Mouse (Mus musculus) thymus, postnatal 36 days (tissue): ENCODE results near the gene Myo18b.
A peak's percentile ranks its signal among the peaks of the same experiment; 100 is the strongest.

Experiments
- DNase-seq, 2 experiments: peaks; one replicate each; pipeline ENCODE4 v3.0.0; 2022; ENCODE audit warnings: mixed read lengths in 2 of 2

Myo18b gene

GRCm38 (mm10) chr5:112743121-112743520 lies 153.0 kb downstream of the Myo18b start:
- no peak for DNase-seq

- DNase-seq, result no peak
Measured at GRCm38 (mm10) chr5:112740651-112741050, 155.5 kb downstream of the Myo18b start.

DNA sequence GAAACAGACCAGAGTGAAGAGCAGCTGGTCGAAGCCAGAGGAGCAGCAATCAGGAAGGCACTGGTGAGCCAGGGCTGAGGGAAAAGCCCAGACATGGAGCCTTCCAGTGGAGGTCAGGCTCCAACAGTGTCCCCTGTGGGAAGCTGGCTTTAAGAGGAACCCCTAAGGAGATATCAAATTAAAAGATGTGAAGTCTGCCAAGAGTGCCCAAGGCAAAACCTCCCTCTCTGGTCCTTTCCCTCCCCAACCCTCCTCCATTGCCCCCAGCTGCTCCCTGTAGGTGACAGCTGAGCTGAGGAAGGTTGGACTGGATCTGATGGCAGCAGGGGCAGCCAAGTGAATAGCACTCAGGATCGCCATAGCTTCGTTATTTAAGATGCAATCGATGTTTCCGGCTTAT lies 161.1 kb downstream of the Myo18b start:
- DNase-seq, result no peak

DNA sequence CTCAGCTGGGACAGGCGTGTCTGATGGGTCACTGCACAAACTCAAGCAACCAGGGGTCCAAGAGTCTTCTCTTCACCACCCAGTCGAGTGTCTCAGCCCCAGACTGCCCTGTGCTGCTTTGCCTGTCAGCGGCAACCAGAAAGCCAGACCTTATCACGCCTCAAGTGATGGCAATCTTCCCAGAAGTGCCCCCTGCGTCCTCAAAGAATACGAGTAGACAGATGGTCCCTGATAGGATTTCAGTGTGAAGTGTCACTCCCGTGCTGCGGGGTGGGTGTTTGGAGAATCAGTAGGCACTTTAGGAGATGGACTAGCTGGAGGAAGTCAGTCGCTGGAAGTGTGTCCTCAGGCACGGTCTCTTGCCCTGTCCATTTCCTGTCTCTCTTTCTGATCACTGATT lies 165.6 kb downstream of the Myo18b start:
- no peak for DNase-seq

- DNase-seq, result no peak
Measured at GRCm38 (mm10) chr5:112728432-112728831, 167.7 kb downstream of the Myo18b start.

DNA sequence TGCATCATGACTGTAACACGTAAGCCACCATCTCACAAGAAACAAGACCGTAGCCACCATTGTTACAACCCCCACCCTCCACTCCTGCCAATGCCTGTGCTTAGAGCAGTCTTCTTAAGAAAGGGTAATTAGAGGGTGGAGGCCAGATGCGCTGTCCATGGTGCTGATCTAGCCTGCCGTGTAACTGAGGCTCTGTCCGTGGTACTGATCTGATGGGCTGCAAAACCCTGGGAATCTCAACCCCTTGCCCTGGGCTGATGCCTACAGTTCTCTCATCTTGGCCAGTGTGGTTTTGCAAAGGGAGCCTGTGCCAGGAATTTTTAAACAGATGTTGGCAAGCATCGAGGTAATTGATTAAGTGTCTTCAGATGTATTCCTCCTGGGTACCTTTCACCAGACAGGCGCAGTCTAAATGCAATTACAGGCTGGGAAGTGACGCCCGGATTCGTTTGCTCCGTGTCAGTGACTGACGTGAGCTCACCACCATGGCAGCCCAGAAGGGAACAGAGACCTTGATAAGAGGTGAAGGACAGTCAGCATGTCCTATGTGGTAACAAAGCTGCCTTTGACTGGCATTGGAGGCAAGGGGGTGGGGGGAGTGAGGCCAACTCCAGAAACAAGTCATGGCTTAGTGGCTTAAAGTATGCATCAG lies 177.4 kb downstream of the Myo18b start:
- peak; percentile 16 to 29 for DNase-seq

DNA sequence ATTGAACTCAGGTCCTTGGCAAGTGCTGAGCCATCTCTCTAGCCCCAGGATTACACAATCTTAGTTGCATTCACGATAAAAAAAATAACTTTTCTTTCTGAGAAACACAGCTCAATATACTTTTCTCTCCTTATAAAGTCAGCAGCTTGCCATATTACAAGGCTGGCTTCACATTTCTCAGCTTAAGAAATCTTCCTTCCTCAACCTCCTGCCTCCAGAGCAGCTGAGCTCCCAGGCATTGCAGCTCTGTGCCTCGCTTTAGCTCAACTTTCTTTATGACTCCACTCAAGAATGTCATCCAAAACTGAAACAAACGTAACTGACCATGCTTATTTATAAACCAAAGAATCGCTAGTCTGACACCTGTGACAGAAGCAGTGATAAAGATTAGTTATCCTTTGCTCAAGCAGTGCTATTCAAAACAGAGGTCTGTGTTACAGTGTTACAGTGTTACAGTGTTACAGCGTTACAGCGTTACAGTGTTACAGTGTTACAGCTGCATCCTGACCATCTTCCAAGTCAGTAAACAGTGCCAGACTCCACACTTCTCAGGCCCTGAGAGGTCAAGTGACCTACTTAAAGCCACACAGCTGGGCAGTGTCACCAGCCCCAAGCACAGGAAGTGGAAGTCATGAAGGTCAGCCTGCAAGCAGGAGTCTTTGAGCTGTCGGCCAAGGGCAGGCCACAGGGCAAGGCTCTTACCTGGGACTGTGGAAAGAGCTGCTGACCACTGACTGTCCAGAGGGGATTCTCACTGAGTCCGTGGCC lies 181.3 kb downstream of the Myo18b start:
- no peak for DNase-seq

- DNase-seq, result no peak
Measured at GRCm38 (mm10) chr5:112709831-112710230, 186.3 kb downstream of the Myo18b start.

GRCm38 (mm10) chr5:112708441-112708840 lies 187.7 kb downstream of the Myo18b start:
- no peak for DNase-seq

GRCm38 (mm10) chr5:112707478-112707877 lies 188.7 kb downstream of the Myo18b start:
- DNase-seq, result no peak

DNA sequence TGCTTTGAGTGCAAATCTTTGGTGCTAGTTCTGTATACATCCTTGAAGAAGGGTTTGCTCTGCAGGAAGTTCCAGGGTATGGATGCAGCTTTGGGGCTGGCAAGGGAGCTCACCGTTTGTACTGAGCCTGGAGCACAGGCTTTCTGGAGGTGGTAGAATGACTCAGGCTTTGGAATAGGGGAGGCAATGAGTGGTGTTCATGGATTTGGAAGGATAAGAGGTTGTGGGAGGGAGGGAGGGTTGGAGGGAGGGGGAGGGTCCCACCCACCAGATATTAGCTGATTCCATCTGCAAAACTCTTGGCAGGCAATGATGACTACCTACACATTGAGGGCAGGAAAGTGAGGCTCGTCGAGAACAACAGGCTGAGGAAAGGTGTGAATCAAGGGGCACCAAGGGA lies 195.4 kb downstream of the Myo18b start:
- DNase-seq, result no peak

- no peak for DNase-seq
Measured at GRCm38 (mm10) chr5:112696683-112697082, 199.5 kb downstream of the Myo18b start.

DNA sequence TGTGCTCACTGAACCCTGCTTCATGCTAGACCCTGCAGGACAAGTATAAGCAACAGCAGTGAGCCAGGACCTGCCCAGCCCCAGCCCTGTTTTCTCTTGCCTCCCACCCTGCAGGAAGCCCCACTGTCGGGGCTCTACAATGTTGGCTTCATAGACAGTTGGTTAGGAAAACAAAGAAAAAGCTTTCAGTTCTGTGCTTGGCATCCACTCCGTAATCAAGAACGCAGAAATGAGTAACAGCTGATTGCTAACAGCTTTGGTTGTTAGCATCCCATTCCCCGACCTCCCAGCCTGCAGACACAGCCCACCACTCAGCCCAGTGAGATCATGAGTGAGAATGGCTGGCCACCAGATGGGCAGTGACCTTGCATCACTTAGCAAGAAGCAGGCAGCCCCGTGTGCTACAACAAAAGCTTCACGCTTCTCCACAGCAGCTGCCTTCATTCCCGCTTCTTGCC lies 200.9 kb downstream of the Myo18b start:
- no peak for DNase-seq

DNA sequence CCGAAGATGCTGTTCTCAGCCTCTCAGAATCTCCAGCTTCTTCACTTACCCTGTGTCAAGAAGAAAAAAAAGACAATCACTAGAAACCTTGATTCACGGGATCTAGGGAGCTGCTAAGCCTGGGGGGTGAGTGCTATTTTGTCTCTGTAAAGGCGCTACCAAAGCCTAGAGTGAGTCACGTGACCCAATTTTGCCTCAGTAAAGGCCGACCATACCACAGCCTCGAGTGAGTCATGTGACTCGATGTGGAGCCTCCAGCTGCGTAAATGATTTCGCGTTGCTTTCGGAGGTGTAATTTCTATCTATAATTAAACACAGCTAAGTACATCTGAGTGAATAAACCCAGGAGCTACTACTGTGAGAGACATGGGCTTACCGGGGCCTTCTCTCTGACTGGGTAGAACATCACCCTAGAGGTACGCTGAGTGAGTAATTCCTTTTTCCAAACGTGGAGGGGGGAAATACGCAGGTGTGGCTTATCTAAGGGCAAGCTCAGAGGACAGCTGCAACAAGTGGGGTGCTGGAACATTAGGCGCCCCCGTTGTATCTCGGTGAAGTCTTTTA lies 202.8 kb downstream of the Myo18b start:
- DNase-seq, result no peak

- DNase-seq, result no peak
Measured at GRCm38 (mm10) chr5:112687100-112687818, 208.9 kb downstream of the Myo18b start.

GRCm38 (mm10) chr5:112686309-112687099 lies 209.7 kb downstream of the Myo18b start:
- DNase-seq, result no peak

- DNase-seq, result no peak
Measured at GRCm38 (mm10) chr5:112679251-112679650, 216.9 kb downstream of the Myo18b start.

DNA sequence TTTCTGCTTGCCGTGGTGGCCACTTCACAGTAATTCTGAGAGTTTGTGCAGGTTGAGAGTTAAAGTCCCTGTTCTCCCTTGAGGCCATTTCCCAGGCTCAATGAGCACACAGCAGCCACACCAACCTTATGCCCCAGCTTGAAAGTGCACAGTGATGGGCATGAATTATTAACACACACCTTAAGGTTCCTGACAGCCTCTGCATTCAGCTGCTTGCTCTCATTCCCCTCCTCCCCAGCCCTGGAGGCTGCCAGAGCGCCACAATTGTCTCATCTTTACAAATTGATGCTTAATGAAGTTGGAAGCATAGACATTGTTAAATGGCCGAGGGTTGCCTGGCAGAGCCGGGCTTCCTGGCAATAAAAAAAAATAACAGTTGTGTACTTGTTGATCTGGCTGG lies 218.0 kb downstream of the Myo18b start:
- no peak for DNase-seq

DNA sequence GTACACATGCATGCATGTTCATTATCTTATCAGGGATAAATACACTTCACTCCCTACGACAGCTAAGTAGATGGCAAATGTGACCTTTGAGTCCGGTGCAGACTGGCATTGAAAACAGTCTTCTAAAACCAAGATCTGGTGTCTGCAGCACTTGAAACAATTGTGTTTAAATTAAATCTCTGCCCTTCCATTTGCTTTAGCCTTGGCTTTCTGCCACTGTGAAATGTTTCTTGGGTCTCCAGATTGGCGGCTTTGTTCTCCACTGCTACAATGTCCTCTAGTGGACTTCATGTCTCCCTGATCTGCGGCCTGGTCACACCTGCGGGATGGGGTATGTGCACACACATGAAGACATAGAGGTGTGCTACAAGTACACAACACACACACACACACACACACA lies 221.4 kb downstream of the Myo18b start:
- DNase-seq, result no peak

DNA sequence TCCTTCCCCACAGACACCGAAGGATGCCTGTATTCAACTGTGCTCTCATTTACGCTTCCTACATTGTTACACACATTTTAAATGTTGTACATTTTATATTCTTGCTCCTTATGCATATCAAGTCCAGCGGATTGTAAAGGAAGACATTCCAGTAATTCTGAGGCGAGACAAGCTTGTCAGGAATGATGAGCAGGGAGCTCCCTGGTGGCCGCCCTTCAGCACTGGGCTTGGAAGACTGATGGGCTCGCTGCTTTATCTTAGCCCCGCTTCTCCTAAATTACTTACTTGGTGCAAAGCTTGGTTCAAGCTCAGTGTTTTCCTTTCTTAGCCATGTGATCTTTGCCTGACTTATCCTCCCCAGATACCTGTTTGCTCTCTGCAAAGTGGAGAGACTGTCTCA lies 223.7 kb downstream of the Myo18b start:
- DNase-seq, result no peak

GRCm38 (mm10) chr5:112671961-112672360 lies 224.2 kb downstream of the Myo18b start:
- DNase-seq, result no peak

- DNase-seq, result no peak
Measured at GRCm38 (mm10) chr5:112667153-112667552, 229.0 kb downstream of the Myo18b start.

GRCm38 (mm10) chr5:112665661-112666060 lies 230.5 kb downstream of the Myo18b start:
- no peak for DNase-seq
